11 mouse cellular contexts compared by ENCODE assay signal in genomic region chr6:82754769-82755168, GRCm38 (mm10).
"Had no signal": no experiment of that assay in that cellular context is flagged by ENCODE, and none has a peak within 500 bp of the region (broad histone marks: within the 10 kb centered on the region; RNA-seq: fewer than 3 reads in every experiment).

No protein-coding gene starts in this region.

- H3K4me1 ChIP-seq: limb, embryonic 13.5 days; midbrain, embryonic 12.5 days had no signal

- H3K9me3 ChIP-seq: limb, embryonic 13.5 days; midbrain, embryonic 12.5 days; neural tube, embryonic 13.5 days had no signal

- H3K4me3 ChIP-seq: limb, embryonic 13.5 days; midbrain, embryonic 12.5 days; neural tube, embryonic 13.5 days had no signal

- H3K27me3 ChIP-seq: limb, embryonic 13.5 days; midbrain, embryonic 12.5 days; neural tube, embryonic 13.5 days had no signal

- ATAC-seq: midbrain, embryonic 16.5 days had no signal

- H3K27ac ChIP-seq: limb, embryonic 13.5 days; liver, embryonic 14.5 days; midbrain, embryonic 12.5 days; neural tube, embryonic 13.5 days had no signal

- H3K9ac ChIP-seq: limb, embryonic 13.5 days; liver, embryonic 14.5 days; midbrain, embryonic 12.5 days; neural tube, embryonic 13.5 days had no signal

- H3K36me3 ChIP-seq: neural tube, embryonic 13.5 days had no signal

- H3K4me2 ChIP-seq: limb, embryonic 13.5 days; midbrain, embryonic 12.5 days; neural tube, embryonic 13.5 days had no signal

- DNase-seq: kidney, postnatal 14 days; left cerebral cortex, postnatal 4 days; lung, adult 18-20 months; right cerebral cortex, adult 18-20 months; right cerebral cortex, postnatal 25 days; thymus, postnatal 36 days had no signal
